In the genomic region with DNA sequence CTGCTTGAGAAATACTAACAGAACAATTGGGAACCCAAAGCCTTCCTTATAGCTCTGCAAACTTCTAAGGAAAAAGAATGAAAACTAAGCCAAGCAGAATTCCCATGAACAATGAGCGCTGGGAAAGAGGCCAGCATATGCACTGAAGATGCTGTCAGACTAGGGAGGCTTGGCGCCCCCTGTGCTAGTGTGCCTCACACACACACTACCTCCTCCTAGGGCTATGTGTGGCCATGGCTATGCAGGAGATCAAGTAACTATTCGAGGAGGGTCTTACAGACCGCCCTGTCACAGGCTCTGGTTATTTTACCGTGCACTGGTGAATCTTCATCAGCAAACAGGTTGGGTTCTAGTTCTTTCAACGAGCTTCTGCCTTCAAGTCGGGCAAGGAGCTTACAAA, we compare ENCODE assay signal across 22 mouse cellular contexts. TPM values are rescaled to one million over a fixed set of nuclear protein-coding genes. Genes with fewer than 3 reads are reported as not detected.
A peak's percentile ranks its signal among the peaks of the same experiment; 100 is the strongest.
DNase-seq lines count a peak whose midpoint lies in the region; ATAC-seq and TF ChIP-seq lines count a peak whose summit lies in the region.
"Had no signal": no experiment of that assay in that cellular context is flagged by ENCODE, and none has a peak within 500 bp of the region (broad histone marks: within the 10 kb centered on the region; RNA-seq: fewer than 3 reads in every experiment).

No protein-coding gene starts in this region.

- H3K9ac ChIP-seq in forebrain, embryonic 13.5 days = no peak overlapping the region
- H3K9ac ChIP-seq in forebrain, embryonic 11.5 days (ENCODE audit: low read length) = no peak overlapping the region
- H3K9ac ChIP-seq in kidney, postnatal 0 days (ENCODE audit: low read depth, low read length) = no peak overlapping the region
- H3K9ac ChIP-seq in kidney, embryonic 15.5 days = no peak overlapping the region
- H3K9ac ChIP-seq in stomach, postnatal 0 days (ENCODE audit: low read length) = no peak overlapping the region
- H3K9ac ChIP-seq: embryonic facial prominence, embryonic 12.5 days; heart, embryonic 15.5 days; hindbrain, embryonic 12.5 days; midbrain, embryonic 15.5 days had no signal

- no peaks in the 10 kb centered on the region for H3K9me3 ChIP-seq in forebrain, embryonic 13.5 days (replicated peaks)
- no peaks in the 10 kb centered on the region for H3K9me3 ChIP-seq in forebrain, embryonic 11.5 days (ENCODE audit: control insufficient read depth, low read length)
- H3K9me3 ChIP-seq in kidney, postnatal 0 days (replicated peaks; ENCODE audit: low read length) = no peaks in the 10 kb centered on the region
- H3K9me3 ChIP-seq in kidney, embryonic 15.5 days (replicated peaks) = no peaks in the 10 kb centered on the region
- H3K9me3 ChIP-seq in stomach, postnatal 0 days (ENCODE audit: control insufficient read depth, low read length) = no peaks in the 10 kb centered on the region
- H3K9me3 ChIP-seq: embryonic facial prominence, embryonic 12.5 days; heart, embryonic 15.5 days; hindbrain, embryonic 12.5 days; midbrain, embryonic 15.5 days had no signal

- no peak overlapping the region for H3K4me2 ChIP-seq in forebrain, embryonic 13.5 days
- H3K4me2 ChIP-seq in forebrain, embryonic 11.5 days (ENCODE audit: low read depth, low read length, severe bottlenecking) = no peak overlapping the region
- no peak overlapping the region for H3K4me2 ChIP-seq in kidney, postnatal 0 days (ENCODE audit: low read length)
- H3K4me2 ChIP-seq in kidney, embryonic 15.5 days = no peak overlapping the region
- H3K4me2 ChIP-seq in stomach, postnatal 0 days (replicated peaks; ENCODE audit: low read depth) = no peak overlapping the region
- H3K4me2 ChIP-seq: embryonic facial prominence, embryonic 12.5 days; heart, embryonic 15.5 days; hindbrain, embryonic 12.5 days; midbrain, embryonic 15.5 days had no signal

- no peak for DNase-seq in forebrain, embryonic 11.5 days (ENCODE audit: low spot score)
- DNase-seq in kidney, postnatal 0 days (ENCODE audit: low spot score) = peak; percentile 3
- DNase-seq in retina, embryonic 14.5 days (ENCODE audit: low spot score) = peak; percentile 3
- DNase-seq in retina, postnatal 1 day = no peak
- DNase-seq in stomach, postnatal 0 days (ENCODE audit: low spot score) = no peak
- DNase-seq in heart, postnatal 4 days = no peak
- DNase-seq: adrenal gland, postnatal 14 days; cerebellum, adult 2 months; gastrocnemius, adult 2 months; heart, adult 18-20 months; kidney, adult 18-20 months; layer of hippocampus, postnatal 36 days; right cerebral cortex, postnatal 25 days; thymus, postnatal 25 days had no signal

- no peak overlapping the region for H3K27ac ChIP-seq in forebrain, embryonic 13.5 days
- no peak overlapping the region for H3K27ac ChIP-seq in forebrain, embryonic 11.5 days (ENCODE audit: low read depth, low read length)
- no peak overlapping the region for H3K27ac ChIP-seq in kidney, postnatal 0 days
- no peak overlapping the region for H3K27ac ChIP-seq in kidney, embryonic 15.5 days
- no peak overlapping the region for H3K27ac ChIP-seq in stomach, postnatal 0 days (replicated peaks)
- H3K27ac ChIP-seq: embryonic facial prominence, embryonic 12.5 days; gastrocnemius, adult 2 months; heart, embryonic 15.5 days; hindbrain, embryonic 12.5 days; midbrain, embryonic 15.5 days had no signal

- H3K4me1 ChIP-seq in forebrain, embryonic 13.5 days = peaks cover 9% of the 10 kb centered on the region; the same call in 1 of the 2 replicates
- no peaks in the 10 kb centered on the region for H3K4me1 ChIP-seq in forebrain, embryonic 11.5 days (replicated peaks; ENCODE audit: control insufficient read depth, insufficient read depth, low read length)
- no peaks in the 10 kb centered on the region for H3K4me1 ChIP-seq in kidney, postnatal 0 days (replicated peaks; ENCODE audit: insufficient read depth, low read length)
- no peaks in the 10 kb centered on the region for H3K4me1 ChIP-seq in kidney, embryonic 15.5 days
- H3K4me1 ChIP-seq in stomach, postnatal 0 days (replicated peaks; ENCODE audit: control insufficient read depth, insufficient read depth) = no peaks in the 10 kb centered on the region
- H3K4me1 ChIP-seq: embryonic facial prominence, embryonic 12.5 days; heart, embryonic 15.5 days; hindbrain, embryonic 12.5 days; midbrain, embryonic 15.5 days had no signal

- no peak for TF ChIP-seq EP300 in stomach, postnatal 0 days (optimal IDR thresholded peaks at IDR 0.05)

- TF ChIP-seq CTCF in kidney, postnatal 0 days (IDR thresholded peaks at IDR 0.05; ENCODE audit: low read depth) = peak; percentile 18; the same call in 1 of the 2 replicates
- peak; percentile 25 for TF ChIP-seq CTCF in stomach, postnatal 0 days (IDR thresholded peaks at IDR 0.05; ENCODE audit: low read depth)

- peak; percentile 72; the same call in 1 of the 2 replicates for ATAC-seq in forebrain, embryonic 13.5 days
- no peak for ATAC-seq in forebrain, embryonic 11.5 days (replicated peaks; ENCODE audit: low FRiP score)
- no peak for ATAC-seq in kidney, postnatal 0 days (replicated peaks; ENCODE audit: low FRiP score, low read depth)
- ATAC-seq in kidney, embryonic 15.5 days (replicated peaks; ENCODE audit: low FRiP score) = no peak
- no peak for ATAC-seq in stomach, postnatal 0 days (ENCODE audit: low FRiP score, low TSS enrichment)
- ATAC-seq: activated CD4-positive, CD25-positive, alpha-beta regulatory T cell, adult 4 months; lung, postnatal 0 days; midbrain, embryonic 15.5 days had no signal

- H3K4me3 ChIP-seq in forebrain, embryonic 13.5 days = no peak overlapping the region
- H3K4me3 ChIP-seq in forebrain, embryonic 11.5 days (ENCODE audit: low read depth, low read length) = no peak overlapping the region
- no peak overlapping the region for H3K4me3 ChIP-seq in kidney, postnatal 0 days (replicated peaks; ENCODE audit: low read depth, low read length)
- no peak overlapping the region for H3K4me3 ChIP-seq in kidney, embryonic 15.5 days (replicated peaks)
- H3K4me3 ChIP-seq in stomach, postnatal 0 days (ENCODE audit: low read depth, low read length) = no peak overlapping the region
- H3K4me3 ChIP-seq: embryonic facial prominence, embryonic 12.5 days; gastrocnemius, adult 2 months; heart, embryonic 15.5 days; hindbrain, embryonic 12.5 days; midbrain, embryonic 15.5 days had no signal

- WGBS in forebrain, embryonic 13.5 days = 69% methylated on average over 7 of the region's 7 CpGs
- 90% methylated on average over 7 of the region's 7 CpGs for WGBS in forebrain, embryonic 11.5 days
- 86% methylated on average over 7 of the region's 7 CpGs for WGBS in kidney, postnatal 0 days
- 86% methylated on average over 7 of the region's 7 CpGs for WGBS in kidney, embryonic 15.5 days
- WGBS in stomach, postnatal 0 days = 92% methylated on average over 7 of the region's 7 CpGs

- H3K36me3 ChIP-seq in forebrain, embryonic 13.5 days (ENCODE audit: poor library complexity, severe bottlenecking) = peaks cover 46% of the 10 kb centered on the region
- peaks cover 3% of the 10 kb centered on the region; the same call in 1 of the 2 replicates for H3K36me3 ChIP-seq in forebrain, embryonic 11.5 days (ENCODE audit: control insufficient read depth, insufficient read depth, low read length)
- H3K36me3 ChIP-seq in kidney, postnatal 0 days (ENCODE audit: insufficient read depth, low read length) = peaks cover 4% of the 10 kb centered on the region; the same call in 1 of the 2 replicates
- H3K36me3 ChIP-seq in kidney, embryonic 15.5 days = peaks cover 73% of the 10 kb centered on the region
- peaks cover 3% of the 10 kb centered on the region; the same call in 1 of the 2 replicates for H3K36me3 ChIP-seq in stomach, postnatal 0 days (ENCODE audit: control insufficient read depth, insufficient read depth, low read length)
- H3K36me3 ChIP-seq: midbrain, embryonic 15.5 days had no signal

- H3K27me3 ChIP-seq in forebrain, embryonic 13.5 days = no peaks in the 10 kb centered on the region
- no peaks in the 10 kb centered on the region for H3K27me3 ChIP-seq in forebrain, embryonic 11.5 days (ENCODE audit: control insufficient read depth, insufficient read depth, low read length)
- H3K27me3 ChIP-seq in kidney, postnatal 0 days (ENCODE audit: insufficient read depth, low read length) = no peaks in the 10 kb centered on the region
- no peaks in the 10 kb centered on the region for H3K27me3 ChIP-seq in kidney, embryonic 15.5 days
- no peaks in the 10 kb centered on the region for H3K27me3 ChIP-seq in stomach, postnatal 0 days (ENCODE audit: control insufficient read depth, insufficient read depth, low read length)
- H3K27me3 ChIP-seq: embryonic facial prominence, embryonic 12.5 days; heart, embryonic 15.5 days; hindbrain, embryonic 12.5 days; midbrain, embryonic 15.5 days had no signal

RNA-seq across cellular contexts. Expression of gene Xrcc2, which starts 7.7 kb away (rescaled TPM):
- 10.8 and 11.3 TPM in 2 replicates for polyA plus RNA-seq in forebrain, embryonic 13.5 days (2015; fragmentation: Nextera tagmentation; extraction: Ambion mirVana)
- polyA plus RNA-seq in forebrain, embryonic 11.5 days (2014; fragmentation: Nextera tagmentation; extraction: Ambion mirVana) = 14.9 and 19.8 TPM in 2 replicates
- 3.6 and 4.5 TPM in 2 replicates for polyA plus RNA-seq in kidney, postnatal 0 days (2015; fragmentation: Nextera tagmentation; extraction: Ambion mirVana)
- 10.5 and 10.9 TPM in 2 replicates for polyA plus RNA-seq in kidney, embryonic 15.5 days (2015; fragmentation: Nextera tagmentation; extraction: Ambion mirVana)
- polyA plus RNA-seq in stomach, postnatal 0 days (2015; fragmentation: Nextera tagmentation; extraction: Ambion mirVana) = 2.1 and 2.3 TPM in 2 replicates
- total RNA-seq in heart, postnatal 4 days (2021) = 10 to 100 TPM in 1 of 2 experiments, 1 to 10 TPM in 1; 9.5 to 10.2 TPM

Comparison
In these comparisons a context has a peak if more than half of its experiments do, and no peak if none do; other contexts are left out.
1. DNase-seq: peak in kidney, postnatal 0 days (single experiment) and retina, embryonic 14.5 days (single experiment); none in forebrain, embryonic 11.5 days (single experiment), retina, postnatal 1 day (single experiment), stomach, postnatal 0 days (single experiment) and heart, postnatal 4 days (single experiment).